Mouse (Mus musculus) E14TG2a.4 (cell line): ENCODE measurements around the gene Lamb3.
A peak's percentile ranks its signal among the peaks of the same experiment; 100 is the strongest.

Source experiments
- H3K27me3 ChIP-seq: 2 replicates; pipeline ENCODE4 v1.6.1; 2014; ENCODE audit warnings: low read length, control low read depth; ENCODE audit not compliant: insufficient read depth
- H3K36me3 ChIP-seq: 2 replicates; pipeline ENCODE4 v1.6.1; 2014; ENCODE audit warnings: low read length, control low read depth; ENCODE audit not compliant: insufficient read depth
- H3K4me1 ChIP-seq: replicated peaks from 2 replicates; pipeline ENCODE4 v1.6.1; 2014; ENCODE audit warnings: low read depth, low read length, control low read depth
- H3K4me3 ChIP-seq: replicated peaks from 2 replicates; pipeline ENCODE4 v1.5.1; 2014; ENCODE audit warnings: mild to moderate bottlenecking, low read length
- H3K9me3 ChIP-seq: 2 replicates; pipeline ENCODE4 v1.6.1; 2014; ENCODE audit warnings: low read length, control low read depth
- CTCF ChIP-seq: conservative IDR thresholded peaks from 2 replicates; pipeline ENCODE4 v1.5.1; 2014; ENCODE audit warnings: low read length
- NANOG ChIP-seq: IDR thresholded peaks from 2 replicates; pipeline ENCODE4 v1.6.1; 2014; ENCODE audit warnings: borderline replicate concordance, low read length, mixed read lengths
- POU5F1 ChIP-seq: IDR thresholded peaks from 2 replicates; pipeline ENCODE4 v1.6.1; 2014; ENCODE audit warnings: low read length, borderline replicate concordance

Lamb3 gene

DNA sequence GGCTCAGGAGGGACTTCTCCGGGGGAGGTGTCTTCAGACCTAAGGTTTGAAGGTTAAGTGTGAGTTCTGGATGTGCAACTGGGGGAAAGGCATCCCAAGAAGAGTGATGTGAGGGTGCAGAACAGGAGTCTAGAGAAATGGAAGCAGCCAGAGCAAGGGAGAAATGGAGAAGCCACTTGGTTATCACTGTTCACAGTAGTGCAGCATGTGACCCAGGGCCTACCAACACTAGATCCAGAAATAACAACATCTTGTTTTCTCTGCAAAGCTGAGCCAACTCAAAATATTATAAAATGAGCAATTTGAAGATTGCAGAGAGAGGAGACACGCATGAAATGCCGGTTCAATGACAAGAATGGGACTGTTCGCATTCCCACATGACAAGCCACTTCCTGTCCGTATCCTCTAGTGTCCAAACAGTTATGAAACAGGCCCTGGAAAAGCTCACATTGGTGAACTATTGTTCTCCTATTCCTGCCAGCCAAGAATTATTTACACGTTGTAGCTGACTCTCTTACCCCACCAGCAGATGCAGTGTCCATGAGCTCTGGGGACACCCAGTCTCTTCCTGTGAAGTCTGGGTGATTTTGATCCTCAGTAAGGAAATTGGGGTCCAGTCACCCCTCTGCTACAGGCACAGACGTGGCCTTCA is 54.5 kb downstream of the Lamb3 start:
- H3K27me3 ChIP-seq: peaks cover 2% of the 10 kb centered on the region; the same call in 1 of the 2 replicates
- H3K36me3 ChIP-seq: no peaks in the 10 kb centered on the region
- H3K4me3 ChIP-seq: no peak overlapping the region
- TF ChIP-seq NANOG: no peak
- TF ChIP-seq CTCF: no peak
- no peak for TF ChIP-seq POU5F1
- H3K9me3 ChIP-seq: no peaks in the 10 kb centered on the region
- peaks cover 8% of the 10 kb centered on the region for H3K4me1 ChIP-seq

DNA sequence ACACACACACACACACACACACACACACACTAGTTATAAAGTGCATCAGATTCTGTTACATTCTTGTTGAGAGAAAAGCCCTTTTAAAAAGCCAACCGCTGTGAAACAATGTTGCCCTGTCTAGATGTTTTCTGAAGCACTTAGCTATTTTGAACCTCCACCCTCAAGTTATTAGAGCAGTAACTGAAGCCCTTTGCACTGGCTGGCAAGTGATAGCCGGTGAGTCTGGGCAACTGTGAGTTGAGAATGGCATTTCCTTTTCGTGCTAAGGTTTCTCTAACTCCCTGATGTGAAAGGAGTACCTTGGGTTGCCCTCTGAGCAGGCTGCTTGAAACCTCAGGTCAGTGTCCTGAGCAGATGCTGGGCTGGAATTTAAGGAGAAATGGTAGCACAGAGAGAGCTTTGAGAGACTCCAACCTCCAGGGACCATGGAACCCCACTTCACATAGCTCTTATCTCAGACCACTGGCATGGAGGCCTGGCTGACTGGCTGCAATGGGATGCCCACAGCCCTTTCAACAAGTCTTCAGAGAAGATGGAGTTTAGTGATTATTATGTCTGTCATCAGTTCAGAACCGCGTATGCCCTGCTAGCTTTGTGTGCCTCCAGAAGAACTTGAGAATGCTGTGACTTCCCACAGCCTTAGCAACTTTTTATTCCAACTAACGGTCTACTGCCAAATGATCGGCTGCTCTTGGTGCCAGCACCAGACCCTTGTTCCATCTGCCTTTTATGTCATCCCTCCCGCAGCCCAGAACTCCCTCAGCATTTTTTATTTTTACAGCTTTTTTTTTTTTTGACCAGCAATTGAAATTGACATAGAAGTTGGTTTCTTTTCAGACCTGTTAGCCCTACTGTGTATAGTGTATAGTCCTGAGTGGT is 55.8 kb downstream of the Lamb3 start:
- H3K4me3 ChIP-seq: no peak overlapping the region
- H3K4me1 ChIP-seq: peaks cover 8% of the 10 kb centered on the region
- TF ChIP-seq POU5F1 (no peak), NANOG (no peak), CTCF (no peak)
- no peaks in the 10 kb centered on the region for H3K9me3 ChIP-seq
- peaks cover 14% of the 10 kb centered on the region for H3K27me3 ChIP-seq
- no peaks in the 10 kb centered on the region for H3K36me3 ChIP-seq

DNA sequence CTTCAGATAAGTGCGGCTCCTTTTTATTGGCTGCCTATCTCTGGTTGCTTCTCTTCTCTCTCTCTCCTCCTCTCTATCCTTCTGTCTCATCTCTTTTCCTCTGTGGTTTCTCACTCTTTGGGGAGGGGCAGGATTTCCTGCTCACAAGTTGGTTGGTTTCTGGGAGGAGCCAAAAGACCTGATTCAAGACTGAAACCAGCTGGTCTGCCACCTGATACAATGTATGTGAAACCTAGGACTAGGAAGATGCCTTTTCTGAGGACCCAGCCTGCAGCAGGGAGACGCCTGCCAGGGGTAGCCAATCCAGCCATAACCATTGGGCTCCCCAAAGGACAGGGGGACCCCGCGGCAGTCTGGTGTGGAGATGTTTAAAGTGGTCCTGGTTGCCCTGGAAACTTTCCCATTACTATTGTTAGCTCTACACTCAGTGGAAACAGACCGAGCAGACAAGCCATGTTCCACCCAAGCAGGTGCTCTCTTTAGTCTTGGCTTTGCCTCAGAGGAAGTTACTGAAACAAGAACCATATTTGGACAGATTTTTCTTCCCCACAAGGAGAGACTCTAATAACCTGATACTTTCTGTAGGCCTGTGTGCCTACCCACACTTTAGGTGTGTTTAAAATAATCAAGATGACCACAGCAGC is 56.6 kb downstream of the Lamb3 start, which contains the start of gene Hsd11b1:
TSS of gene Hsd11b1 (minus strand) at position 121 of the 644 bp plus-strand sequence.
- no peaks in the 10 kb centered on the region for H3K9me3 ChIP-seq
- H3K36me3 ChIP-seq: no peaks in the 10 kb centered on the region
- H3K4me1 ChIP-seq: peaks cover 8% of the 10 kb centered on the region
- TF ChIP-seq NANOG (no peak), CTCF (no peak), POU5F1 (no peak)
- H3K27me3 ChIP-seq: peaks cover 20% of the 10 kb centered on the region
- H3K4me3 ChIP-seq: no peak within 1 kb of the TSS

DNA sequence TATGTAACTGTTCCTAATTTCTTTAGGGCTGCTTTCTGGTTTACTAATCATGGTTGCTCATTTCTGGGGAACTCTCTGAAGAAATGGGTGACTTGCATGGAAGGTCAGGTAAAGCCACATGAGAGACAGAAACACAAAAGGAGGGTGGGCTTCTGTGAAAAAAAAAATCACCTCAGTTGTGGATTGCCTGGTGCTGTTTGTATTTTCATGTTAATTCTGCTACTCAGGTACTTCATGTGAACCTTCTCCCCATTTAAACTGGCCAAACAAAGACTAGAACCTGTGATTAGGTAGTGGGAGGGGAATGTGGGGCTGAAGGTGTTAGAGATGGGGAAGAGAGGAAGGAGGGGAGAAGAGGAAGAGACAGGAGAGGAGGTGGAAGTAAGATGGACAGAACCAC is 58.2 kb downstream of the Lamb3 start:
- peaks cover 8% of the 10 kb centered on the region for H3K4me1 ChIP-seq
- TF ChIP-seq NANOG (peak; percentile 57; the same call in 1 of the 2 replicates), POU5F1 (no peak), CTCF (no peak)
- H3K9me3 ChIP-seq: no peaks in the 10 kb centered on the region
- H3K4me3 ChIP-seq: no peak overlapping the region
- H3K27me3 ChIP-seq: peaks cover 29% of the 10 kb centered on the region
- no peaks in the 10 kb centered on the region for H3K36me3 ChIP-seq

GRCm38 (mm10) chr1:193270965-193271763 is 63.7 kb downstream of the Lamb3 start:
- Histone ChIP-seq H3K9me3 (no peaks in the 10 kb centered on the region), H3K4me3 (no peak overlapping the region), H3K4me1 (peaks cover 39% of the 10 kb centered on the region), H3K27me3 (peaks cover 53% of the 10 kb centered on the region), H3K36me3 (no peaks in the 10 kb centered on the region)
- TF ChIP-seq POU5F1 (no peak), NANOG (no peak)

GRCm38 (mm10) chr1:193272137-193272915 is 64.8 kb downstream of the Lamb3 start:
- peaks cover 47% of the 10 kb centered on the region for H3K27me3 ChIP-seq

GRCm38 (mm10) chr1:193272916-193273601 is 65.6 kb downstream of the Lamb3 start, which contains the start of gene G0s2:
TSS of gene G0s2 (minus strand) at chr1:193273217.
- TF ChIP-seq CTCF (peak; percentile 31), NANOG (no peak), POU5F1 (no peak)
- H3K27me3 ChIP-seq: peaks cover 40% of the 10 kb centered on the region
- H3K4me1 ChIP-seq: peaks cover 38% of the 10 kb centered on the region
- no peaks in the 10 kb centered on the region for H3K9me3 ChIP-seq
- H3K36me3 ChIP-seq: no peaks in the 10 kb centered on the region
- peak within 1 kb of the TSS; percentile 73 for H3K4me3 ChIP-seq

More at GRCm38 (mm10) chr1:193272137-193272915, 64.8 kb downstream of the Lamb3 start:
- Histone ChIP-seq H3K9me3 (no peaks in the 10 kb centered on the region), H3K4me3 (peak overlapping the region; percentile 73), H3K36me3 (no peaks in the 10 kb centered on the region), H3K4me1 (peaks cover 38% of the 10 kb centered on the region)
- no peak for TF ChIP-seq NANOG
- TF ChIP-seq POU5F1: no peak
- TF ChIP-seq CTCF: no peak
